Mouse (Mus musculus) thymus, postnatal 14 days (tissue): ENCODE data around the gene Gm49384.
"Not testable (repeated sequence)": the region's sequence is repeated elsewhere in the genome, so short reads cannot be mapped to it uniquely, and the experiment has no call there.

ENCODE experiments used
- DNase-seq: peaks from one replicate; pipeline ENCODE4 v3.0.0; 2021

Gm49384 gene

GRCm38 (mm10) chr12:69166861-69167581, 37.0 kb downstream of the Gm49384 start:
- DNase-seq: not testable (repeated sequence)

DNA sequence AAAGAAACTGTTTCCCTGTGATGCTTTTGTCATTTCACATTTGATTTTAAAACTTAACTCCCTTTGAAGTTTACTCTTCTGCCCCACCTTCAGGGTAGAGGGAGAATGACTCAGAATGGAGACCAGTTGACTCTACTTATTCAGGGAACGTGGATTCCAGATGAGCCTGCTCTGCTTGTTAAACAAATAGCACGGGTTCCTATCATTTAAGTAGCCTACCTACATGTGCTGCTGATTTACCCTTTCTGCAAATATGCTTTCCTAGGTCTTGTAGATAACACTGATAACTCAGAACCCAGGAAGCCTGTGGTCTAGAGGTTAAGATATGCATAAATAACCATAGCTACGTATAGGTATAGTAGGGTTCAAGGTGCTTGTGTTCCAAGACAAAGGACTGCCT, 39.2 kb downstream of the Gm49384 start:
- no peak for DNase-seq

GRCm38 (mm10) chr12:69163586-69163985, 40.5 kb downstream of the Gm49384 start:
- DNase-seq: not testable (repeated sequence)

GRCm38 (mm10) chr12:69160677-69161076, 43.4 kb downstream of the Gm49384 start:
- DNase-seq: not testable (repeated sequence)

- DNase-seq: no peak
These were observed 44.5 kb downstream of the Gm49384 start for GRCm38 (mm10) chr12:69159578-69159940.

DNA sequence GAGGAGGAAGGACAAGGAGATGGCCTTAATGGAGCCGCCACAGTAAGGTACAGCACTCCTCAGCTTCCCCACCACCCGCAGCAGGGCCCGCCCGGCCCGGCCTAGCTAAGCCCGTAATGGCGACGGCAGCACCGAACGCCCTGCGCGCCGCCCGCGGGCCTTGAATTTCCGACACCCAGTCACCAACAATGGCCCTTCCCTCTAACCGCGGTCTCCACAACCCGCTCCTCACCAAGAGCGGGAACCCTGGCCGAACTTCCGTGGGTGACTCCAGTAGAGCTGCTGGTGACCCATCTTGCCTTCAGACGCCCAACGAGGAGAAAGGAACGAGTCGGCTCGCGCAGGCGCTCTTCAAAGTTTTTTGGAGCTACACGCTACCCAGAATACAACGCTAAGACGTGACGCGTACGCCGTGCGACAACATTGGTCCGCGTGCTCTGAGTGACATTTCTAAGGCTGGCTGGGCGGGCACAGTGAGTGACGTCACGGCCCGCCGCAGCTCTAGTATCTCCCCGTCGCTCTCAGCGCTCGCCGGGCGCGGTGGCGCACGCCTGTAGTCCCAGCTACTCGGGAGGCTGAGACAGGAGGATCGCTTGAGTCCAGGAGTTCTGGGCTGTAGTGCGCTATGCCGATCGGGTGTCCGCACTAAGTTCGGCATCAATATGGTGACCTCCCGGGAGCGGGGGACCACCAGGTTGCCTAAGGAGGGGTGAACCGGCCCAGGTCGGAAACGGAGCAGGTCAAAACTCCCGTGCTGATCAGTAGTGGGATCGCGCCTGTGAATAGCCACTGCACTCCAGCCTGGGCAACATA, 45.1 kb downstream of the Gm49384 start, which contains the start of gene Rps29:
Gene Rps29, minus strand, starts transcription at position 422 of the 813 bp plus-strand sequence.
- peak; percentile 96 for DNase-seq

DNA sequence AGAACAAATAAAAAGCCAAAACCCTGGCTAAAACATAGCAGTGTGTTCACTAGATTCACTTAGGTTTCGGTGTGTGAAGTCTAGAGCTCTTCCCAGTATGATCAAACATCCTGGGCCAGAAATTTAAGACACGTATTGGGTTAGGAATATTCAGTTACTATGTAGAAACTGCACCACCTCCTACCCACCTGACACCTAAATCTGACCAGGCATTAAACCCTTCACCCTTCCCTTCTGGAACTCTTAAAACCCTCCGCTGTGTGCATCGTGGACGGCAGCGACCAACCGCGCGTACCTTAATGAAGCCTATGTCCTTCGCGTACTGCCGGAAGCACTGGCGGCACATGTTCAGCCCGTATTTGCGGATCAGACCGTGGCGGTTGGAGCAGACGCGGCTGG, 45.7 kb downstream of the Gm49384 start:
- no peak for DNase-seq

DNA sequence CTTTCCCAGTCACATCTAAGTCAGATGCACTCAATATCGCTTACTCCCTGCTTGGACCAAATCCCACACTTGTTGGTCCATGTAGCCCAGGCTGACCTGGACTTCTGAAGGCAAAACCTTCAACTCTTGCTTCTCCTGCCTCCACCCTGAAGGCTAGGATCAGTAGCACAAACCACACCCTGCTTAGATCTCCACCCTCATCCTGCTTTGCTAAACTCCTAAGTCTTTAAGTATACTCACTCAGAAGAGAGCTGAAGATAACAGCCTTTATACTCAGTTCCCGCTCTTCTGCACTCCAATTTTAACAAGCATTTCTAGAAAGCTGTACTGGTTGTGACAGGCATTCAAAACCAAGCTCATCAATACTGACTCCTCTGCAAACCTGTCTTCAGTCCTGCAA, 47.0 kb downstream of the Gm49384 start:
- DNase-seq: no peak

- DNase-seq: no peak
These were observed 47.6 kb downstream of the Gm49384 start for GRCm38 (mm10) chr12:69156436-69156835.

GRCm38 (mm10) chr12:69155923-69156322, 48.1 kb downstream of the Gm49384 start:
- no peak for DNase-seq

DNA sequence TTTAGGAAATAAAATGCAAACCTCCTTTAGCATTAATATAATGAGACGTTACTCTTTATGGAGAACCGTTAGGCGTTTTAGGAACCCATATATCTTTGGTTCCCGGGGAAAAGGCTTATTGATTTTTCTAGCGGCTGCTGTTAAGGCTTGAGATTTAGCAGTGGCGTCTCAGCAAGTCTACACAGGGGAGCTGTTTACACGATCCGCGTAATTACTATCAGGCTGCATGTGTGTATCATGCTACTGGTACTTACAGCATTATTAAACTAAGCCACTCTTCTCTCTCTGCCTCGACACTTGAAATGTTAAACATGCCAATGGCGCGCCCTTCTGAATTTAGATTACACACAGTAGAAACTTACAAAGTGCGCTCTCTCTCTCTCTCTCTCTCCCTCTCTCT, 54.0 kb downstream of the Gm49384 start:
- no peak for DNase-seq

DNA sequence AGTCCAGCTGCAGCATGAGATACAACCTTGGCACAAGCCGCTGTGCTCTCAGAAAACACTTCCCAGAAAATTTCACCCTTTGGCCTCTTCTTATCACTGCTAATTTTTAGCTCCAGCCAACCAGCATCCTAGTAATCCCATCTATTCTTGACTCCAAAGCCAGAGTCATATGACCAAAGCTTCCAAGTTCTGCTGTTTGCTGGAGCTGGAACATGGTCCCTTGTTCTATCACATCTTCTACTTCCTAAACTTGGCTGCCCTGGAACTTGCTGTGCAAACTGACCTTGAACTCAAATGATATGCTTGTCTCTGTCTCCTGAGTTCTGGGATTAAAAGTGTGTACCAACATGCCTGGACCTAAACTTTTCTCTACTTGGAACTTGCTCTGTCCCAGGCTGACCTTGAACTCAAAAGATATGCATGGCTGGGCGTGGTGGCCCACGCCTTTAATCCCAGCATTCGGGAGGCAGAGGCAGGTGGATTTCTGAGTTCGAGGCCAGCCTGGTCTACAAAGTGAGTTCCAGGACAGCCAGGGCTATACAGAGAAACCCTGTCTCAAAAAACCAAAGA, 56.8 kb downstream of the Gm49384 start:
- DNase-seq: no peak

DNA sequence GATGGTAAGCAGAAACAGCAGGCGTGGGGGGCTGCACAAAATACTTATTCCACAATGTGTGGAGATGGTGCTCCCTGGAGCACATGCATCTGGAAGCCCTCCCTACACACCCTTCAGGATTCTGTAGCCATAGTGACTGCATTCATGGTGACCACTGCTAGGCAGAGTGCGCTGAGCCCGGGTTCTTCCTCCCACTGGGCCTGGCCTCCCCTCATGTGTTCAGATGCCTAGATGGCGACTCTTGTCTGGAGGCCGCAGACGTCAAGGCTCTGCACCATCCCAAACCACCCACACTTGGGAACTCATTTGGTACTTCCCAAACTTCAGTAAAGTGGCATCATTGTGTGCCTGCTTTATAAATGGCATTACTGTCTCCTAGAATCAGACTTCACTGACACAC, 60.6 kb downstream of the Gm49384 start:
- no peak for DNase-seq

DNA sequence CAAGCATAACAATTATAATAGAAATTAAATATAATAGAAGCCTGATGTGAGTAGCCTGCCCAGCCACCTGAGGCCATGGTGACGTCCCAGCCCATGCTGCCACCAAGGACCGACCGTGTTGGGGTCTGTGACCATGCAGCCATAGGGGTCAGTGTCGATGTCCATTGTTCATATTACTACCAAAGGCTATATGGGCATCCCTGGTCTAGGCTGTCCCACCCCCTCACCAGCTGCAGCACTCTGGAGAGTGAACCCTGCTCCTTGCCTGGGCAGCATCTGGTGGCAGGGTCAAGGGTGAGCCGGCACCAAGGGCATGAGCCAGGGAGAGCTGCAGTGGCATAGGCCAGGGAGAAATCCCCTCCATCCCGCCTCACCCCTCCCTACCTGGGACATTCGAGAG, 64.2 kb downstream of the Gm49384 start:
- no peak for DNase-seq
